In genomic region chr5:91118618-91119017, GRCm38 (mm10) we compare ENCODE assay signal across 33 mouse cellular contexts. TPM values are rescaled to one million over a fixed set of nuclear protein-coding genes. Genes with fewer than 3 reads are reported as not detected.
DNase-seq lines count a peak whose midpoint lies in the region; ATAC-seq lines count a peak whose summit lies in the region.
"Had no signal": no experiment of that assay in that cellular context is flagged by ENCODE, and none has a peak within 500 bp of the region (broad histone marks: within the 10 kb centered on the region; RNA-seq: fewer than 3 reads in every experiment).

No protein-coding gene starts in this region.

- H3K9me3 ChIP-seq in heart, embryonic 13.5 days, result no peaks in the 10 kb centered on the region
- no peaks in the 10 kb centered on the region for H3K9me3 ChIP-seq in heart, embryonic 16.5 days (replicated peaks; ENCODE audit: control insufficient read depth, low read length)
- H3K9me3 ChIP-seq in heart, embryonic 10.5 days, result no peaks in the 10 kb centered on the region
- H3K9me3 ChIP-seq: embryonic facial prominence, embryonic 10.5 days; embryonic facial prominence, embryonic 13.5 days; forebrain, embryonic 10.5 days; forebrain, embryonic 13.5 days; hindbrain, embryonic 12.5 days; hindbrain, embryonic 15.5 days had no signal

- no peak overlapping the region for H3K9ac ChIP-seq in heart, embryonic 13.5 days
- H3K9ac ChIP-seq in heart, embryonic 16.5 days (ENCODE audit: low read length), result no peak overlapping the region
- H3K9ac ChIP-seq: embryonic facial prominence, embryonic 13.5 days; forebrain, embryonic 13.5 days; hindbrain, embryonic 12.5 days; hindbrain, embryonic 15.5 days had no signal

- ATAC-seq in heart, embryonic 13.5 days (ENCODE audit: extremely low read depth, insufficient number of reproducible peaks, low FRiP score, low TSS enrichment), result no peak
- ATAC-seq in heart, embryonic 16.5 days (replicated peaks; ENCODE audit: extremely low read depth, insufficient read depth, low FRiP score), result peak; percentile 87
- ATAC-seq: activated CD4-positive, CD25-positive, alpha-beta regulatory T cell, adult 4 months; CD4-positive, CD25-positive, alpha-beta regulatory T cell, adult 4 months; forebrain, embryonic 13.5 days; forebrain, embryonic 16.5 days; intestine, postnatal 0 days had no signal

- H3K4me1 ChIP-seq in heart, embryonic 13.5 days, result peaks cover 14% of the 10 kb centered on the region
- peaks cover 3% of the 10 kb centered on the region; the same call in 1 of the 2 replicates for H3K4me1 ChIP-seq in heart, embryonic 16.5 days (ENCODE audit: control insufficient read depth, insufficient read depth, low read length)
- H3K4me1 ChIP-seq in heart, embryonic 10.5 days, result peaks cover 6% of the 10 kb centered on the region; the same call in 1 of the 2 replicates
- H3K4me1 ChIP-seq: embryonic facial prominence, embryonic 10.5 days; embryonic facial prominence, embryonic 13.5 days; forebrain, embryonic 10.5 days; forebrain, embryonic 13.5 days; hindbrain, embryonic 12.5 days; hindbrain, embryonic 15.5 days had no signal

- DNase-seq in heart, postnatal 14 days, result no peak
- no peak for DNase-seq in heart, adult 18-20 months
- peak; percentile 13 for DNase-seq in heart, postnatal 4 days
- DNase-seq in heart, embryonic 10.5 days (ENCODE audit: low spot score), result no peak
- no peak for DNase-seq in gastrocnemius, adult 18-20 months (ENCODE audit: low spot score)
- DNase-seq: adrenal gland, adult 8-10 months; adrenal gland, postnatal 25 days; cerebellum, adult 11-12 months; cerebellum, adult 8-10 months; cerebellum, postnatal 10 days; cerebellum, postnatal 36 days; embryo, embryonic 11 days; gastrocnemius, adult 2 months; gastrocnemius, postnatal 14 days; kidney, adult 2 months had no signal

- no peak overlapping the region for H3K4me2 ChIP-seq in heart, embryonic 13.5 days
- no peak overlapping the region for H3K4me2 ChIP-seq in heart, embryonic 16.5 days (ENCODE audit: low read depth, low read length)
- H3K4me2 ChIP-seq: embryonic facial prominence, embryonic 13.5 days; forebrain, embryonic 13.5 days; hindbrain, embryonic 12.5 days; hindbrain, embryonic 15.5 days had no signal

- no peaks in the 10 kb centered on the region for H3K27me3 ChIP-seq in heart, embryonic 13.5 days (replicated peaks)
- no peaks in the 10 kb centered on the region for H3K27me3 ChIP-seq in heart, embryonic 16.5 days (ENCODE audit: control insufficient read depth, insufficient read depth, low read length)
- no peaks in the 10 kb centered on the region for H3K27me3 ChIP-seq in heart, embryonic 10.5 days (ENCODE audit: insufficient read depth, poor library complexity, severe bottlenecking)
- H3K27me3 ChIP-seq: embryonic facial prominence, embryonic 13.5 days; forebrain, embryonic 13.5 days; hindbrain, embryonic 12.5 days; hindbrain, embryonic 15.5 days had no signal

- intact Hi-C loops in heart, postnatal 14 days (cut with DNase I), result no loop called here

- no peaks in the 10 kb centered on the region for H3K36me3 ChIP-seq in heart, embryonic 13.5 days
- H3K36me3 ChIP-seq in heart, embryonic 16.5 days (ENCODE audit: control insufficient read depth, insufficient read depth), result no peaks in the 10 kb centered on the region
- no peaks in the 10 kb centered on the region for H3K36me3 ChIP-seq in heart, embryonic 10.5 days
- H3K36me3 ChIP-seq: embryonic facial prominence, embryonic 10.5 days; embryonic facial prominence, embryonic 13.5 days; forebrain, embryonic 10.5 days; hindbrain, embryonic 12.5 days; hindbrain, embryonic 15.5 days had no signal

- no peak overlapping the region for H3K4me3 ChIP-seq in heart, embryonic 13.5 days
- H3K4me3 ChIP-seq in heart, embryonic 16.5 days (ENCODE audit: low read length), result no peak overlapping the region
- no peak overlapping the region for H3K4me3 ChIP-seq in heart, embryonic 10.5 days
- H3K4me3 ChIP-seq: embryonic facial prominence, embryonic 10.5 days; embryonic facial prominence, embryonic 13.5 days; forebrain, embryonic 10.5 days; forebrain, embryonic 13.5 days; gastrocnemius, adult 2 months; hindbrain, embryonic 12.5 days; hindbrain, embryonic 15.5 days had no signal

- H3K27ac ChIP-seq in heart, embryonic 13.5 days (replicated peaks), result peak overlapping the region; percentile 59
- H3K27ac ChIP-seq in heart, embryonic 16.5 days (ENCODE audit: low read length), result no peak overlapping the region; the same call in 1 of the 2 replicates
- no peak overlapping the region for H3K27ac ChIP-seq in heart, embryonic 10.5 days
- H3K27ac ChIP-seq: embryonic facial prominence, embryonic 10.5 days; embryonic facial prominence, embryonic 13.5 days; forebrain, embryonic 10.5 days; forebrain, embryonic 13.5 days; gastrocnemius, adult 2 months; hindbrain, embryonic 12.5 days; hindbrain, embryonic 15.5 days; kidney, postnatal 0 days had no signal

RNA-seq across cellular contexts. Expression of gene Areg, which starts 20.8 kb away (rescaled TPM):
- 0.20 and 0.28 TPM in 2 replicates for polyA plus RNA-seq in heart, embryonic 13.5 days (2015; fragmentation: Nextera tagmentation; extraction: Ambion mirVana)
- not detected for total RNA-seq in heart, postnatal 14 days (2021)
- 0.30 and 1.3 TPM in 2 replicates for polyA plus RNA-seq in heart, embryonic 16.5 days (2015; fragmentation: Nextera tagmentation; extraction: Ambion mirVana)
- not detected for total RNA-seq in heart, adult 18-20 months (2021)
- under 1 TPM; 0.36 to 0.60 TPM for total RNA-seq in heart, postnatal 4 days (2021)
- polyA plus RNA-seq in heart, embryonic 10.5 days (2016; fragmentation: Nextera tagmentation; extraction: Ambion mirVana), result 0.34 TPM in 1 of 2 replicates, not detected in the other
- total RNA-seq in gastrocnemius, adult 18-20 months (2021), result not detected
- total RNA-seq: adrenal gland, adult 8-10 months; adrenal gland, postnatal 25 days; gastrocnemius, adult 2 months; gastrocnemius, postnatal 14 days; gastrocnemius, postnatal 4 days; hematopoietic stem cell, adult 5-6 weeks; MEL had no signal
- polyA plus RNA-seq: forebrain, embryonic 10.5 days; forebrain, embryonic 13.5 days; forebrain, embryonic 16.5 days; hindbrain, embryonic 12.5 days; kidney, adult 2 months had no signal

RNA-seq across cellular contexts. Expression of gene Ereg, which starts 44.2 kb away (rescaled TPM):
- 0.07 and 0.09 TPM in 2 replicates for polyA plus RNA-seq in heart, embryonic 13.5 days (2015; fragmentation: Nextera tagmentation; extraction: Ambion mirVana)
- under 1 TPM; 0.07 TPM for total RNA-seq in heart, postnatal 14 days (2021)
- polyA plus RNA-seq in heart, embryonic 16.5 days (2015; fragmentation: Nextera tagmentation; extraction: Ambion mirVana), result 0.04 and 0.11 TPM in 2 replicates
- total RNA-seq in heart, adult 18-20 months (2021), result not detected
- total RNA-seq in heart, postnatal 4 days (2021), result under 1 TPM; 0.33 to 0.43 TPM
- 0.06 and 0.10 TPM in 2 replicates for polyA plus RNA-seq in heart, embryonic 10.5 days (2016; fragmentation: Nextera tagmentation; extraction: Ambion mirVana)
- not detected for total RNA-seq in gastrocnemius, adult 18-20 months (2021)
- total RNA-seq: adrenal gland, postnatal 25 days; gastrocnemius, adult 2 months; gastrocnemius, postnatal 14 days; hematopoietic stem cell, adult 5-6 weeks; MEL had no signal
- polyA plus RNA-seq: activated CD4-positive, CD25-positive, alpha-beta regulatory T cell, adult 4 months; CD4-positive, CD25-positive, alpha-beta regulatory T cell, adult 4 months; cortical plate, adult 2 months; embryonic facial prominence, embryonic 10.5 days; embryonic facial prominence, embryonic 13.5 days; forebrain, embryonic 13.5 days; forebrain, embryonic 16.5 days; hindbrain, embryonic 12.5 days; kidney, embryonic 14.5 days; kidney, postnatal 0 days had no signal
